Mouse (Mus musculus) myocyte (in vitro differentiated cells): ENCODE results near the gene Zbtb46. TPM values are rescaled to one million over a fixed set of nuclear protein-coding genes. Genes with fewer than 3 reads are reported as not detected.

ENCODE experiments used
- H3K27me3 ChIP-seq: one replicate; pipeline ENCODE4 v1.6.1; 2011; ENCODE audit not compliant: control insufficient read depth, insufficient read depth, insufficient read length
- H3K36me3 ChIP-seq: one replicate; pipeline ENCODE4 v1.6.1; 2011; ENCODE audit not compliant: control insufficient read depth, insufficient read depth
- H3K4me2 ChIP-seq: one replicate; pipeline ENCODE4 v1.6.1; 2011; ENCODE audit warnings: low read depth, control low read depth
- H3K4me3 ChIP-seq: one replicate; pipeline ENCODE4 v1.5.1; 2011; ENCODE audit warnings: mild to moderate bottlenecking, control low read depth, moderate library complexity
- H3K79me2 ChIP-seq: one replicate; pipeline ENCODE4 v1.6.1; 2011; ENCODE audit not compliant: control insufficient read depth, insufficient read depth
- H3ac ChIP-seq: one replicate; pipeline ENCODE4 v1.6.1; 2011; ENCODE audit not compliant: control insufficient read depth, insufficient read length
- CEBPB ChIP-seq: IDR thresholded peaks from 2 replicates; pipeline ENCODE4 v1.6.1; 2011; ENCODE audit warnings: mild to moderate bottlenecking, moderate library complexity; ENCODE audit not compliant: poor library complexity, insufficient read depth, severe bottlenecking
- E2F4 ChIP-seq: IDR thresholded peaks from one replicate; pipeline ENCODE4 v1.6.1; 2011; ENCODE audit warnings: mild to moderate bottlenecking, control low read depth, moderate library complexity; ENCODE audit not compliant: insufficient read depth
- MAX ChIP-seq: IDR thresholded peaks from one replicate; pipeline ENCODE4 v1.6.1; 2011; ENCODE audit warnings: low read depth, mild to moderate bottlenecking, control low read depth
- MYOD1 ChIP-seq, 3 experiments: IDR thresholded peaks; one replicate each; pipeline ENCODE4 v1.6.1; 2011; ENCODE audit warnings: control low read depth in 2 of 3, low read depth in 2 of 3, mild to moderate bottlenecking in 2 of 3, moderate library complexity in 1 of 3; ENCODE audit not compliant: insufficient read length in 2 of 3, control insufficient read depth in 1 of 3
- MYOG ChIP-seq, 3 experiments: IDR thresholded peaks; one replicate each; pipeline ENCODE4 v1.6.1; 2011; ENCODE audit warnings: control low read depth in 2 of 3, low read depth in 2 of 3, mild to moderate bottlenecking in 2 of 3; ENCODE audit not compliant: insufficient read length in 2 of 3, control insufficient read depth in 1 of 3, insufficient read depth in 1 of 3
- SRF ChIP-seq: IDR thresholded peaks from one replicate; pipeline ENCODE4 v1.6.1; 2011; ENCODE audit warnings: low read depth; ENCODE audit not compliant: control insufficient read depth, insufficient read length
- TCF12 ChIP-seq: IDR thresholded peaks from one replicate; pipeline ENCODE4 v1.6.1; 2011; ENCODE audit warnings: mild to moderate bottlenecking, control low read depth; ENCODE audit not compliant: poor library complexity, insufficient read depth, severe bottlenecking
- USF1 ChIP-seq: IDR thresholded peaks from one replicate; pipeline ENCODE4 v1.6.1; 2011; ENCODE audit warnings: low read depth, mild to moderate bottlenecking, control low read depth, moderate library complexity
- polyA plus RNA-seq: library from polyadenylated mRNA; unstranded; fragments of >200 nt; fragmentation: generic; extraction: Trizol; gene quantifications from one replicate; pipeline ENCODE4 v1.2.1, GENCODE M21; 2012; ENCODE audit warnings: missing spikeins

Gene Zbtb46
- polyA plus RNA-seq, 1 experiment = 1.3 TPM

GRCm38 (mm10) chr2:181340426-181340825, 118.8 kb downstream of the Zbtb46 start:
- Histone ChIP-seq H3K79me2 (no peaks in the 10 kb centered on the region), H3ac (no peak overlapping the region), H3K27me3 (no peaks in the 10 kb centered on the region), H3K36me3 (peaks cover 32% of the 10 kb centered on the region), H3K4me2 (no peak overlapping the region), H3K4me3 (no peak overlapping the region)
- TF ChIP-seq E2F4 = no peak
- no peak for TF ChIP-seq USF1
- TF ChIP-seq MYOG (IDR thresholded peaks at IDR 0.05; ENCODE audit: control insufficient read depth in 1 of 3, insufficient read depth in 1 of 3, insufficient read length in 2 of 3, low read depth in 2 of 3) = no peak
- TF ChIP-seq MYOD1 (IDR thresholded peaks at IDR 0.05; ENCODE audit: control insufficient read depth in 1 of 3, insufficient read length in 2 of 3, low read depth in 2 of 3) = no peak
- TF ChIP-seq MAX = no peak
- no peak for TF ChIP-seq CEBPB
- no peak for TF ChIP-seq TCF12
- no peak for TF ChIP-seq SRF

Other genes with a start within 250 kb of the Zbtb46 start
- not detected for gene Srms, start 246.2 kb downstream of the Zbtb46 start, polyA plus RNA-seq
- gene Fndc11, start 239.4 kb downstream of the Zbtb46 start, polyA plus RNA-seq = not detected
- 4.6 TPM for gene Helz2, start 217.4 kb downstream of the Zbtb46 start, polyA plus RNA-seq
- 11.0 TPM for gene Gmeb2, start 171.4 kb downstream of the Zbtb46 start, polyA plus RNA-seq
- gene Stmn3, start 144.9 kb downstream of the Zbtb46 start, polyA plus RNA-seq = 0.07 TPM
- gene Rtel1, start 139.7 kb downstream of the Zbtb46 start, polyA plus RNA-seq = 23.6 TPM
- 21.7 TPM for gene Zgpat, start 94.5 kb downstream of the Zbtb46 start, polyA plus RNA-seq
- 48.8 TPM for gene Arfrp1, start 94.0 kb downstream of the Zbtb46 start, polyA plus RNA-seq
- gene Lime1, start 79.3 kb downstream of the Zbtb46 start, polyA plus RNA-seq = 8.2 TPM
- gene Abhd16b, start 33.8 kb upstream of the Zbtb46 start, polyA plus RNA-seq = 0.06 TPM
- gene Tpd52l2, start 37.7 kb upstream of the Zbtb46 start, polyA plus RNA-seq = 108 TPM
- 67.7 TPM for gene Dnajc5, start 61.1 kb upstream of the Zbtb46 start, polyA plus RNA-seq
- gene Uckl1, start 125.5 kb upstream of the Zbtb46 start, polyA plus RNA-seq = 53.4 TPM
- 46.0 TPM for gene Prpf6, start 132.4 kb upstream of the Zbtb46 start, polyA plus RNA-seq
- 7.0 TPM for gene Zfp512b, start 133.4 kb upstream of the Zbtb46 start, polyA plus RNA-seq
- 0.67 TPM for gene Samd10, start 139.8 kb upstream of the Zbtb46 start, polyA plus RNA-seq
- not detected for gene Gm29797, start 197.6 kb upstream of the Zbtb46 start, polyA plus RNA-seq
- 0.04 TPM for gene Sox18, start 212.2 kb upstream of the Zbtb46 start, polyA plus RNA-seq
- 3.0 TPM for gene Tcea2, start 220.9 kb upstream of the Zbtb46 start, polyA plus RNA-seq
- 39.5 TPM for gene Rgs19, start 234.6 kb upstream of the Zbtb46 start, polyA plus RNA-seq
- not detected for gene Lkaaear1, start 239.0 kb upstream of the Zbtb46 start, polyA plus RNA-seq